Mouse (Mus musculus): Measurements from ENCODE around the gene Gpr68. TPM values are rescaled to one million over a fixed set of nuclear protein-coding genes. Genes with fewer than 3 reads are reported as not detected.

Gpr68 gene
- total RNA-seq, 2 experiments from 2014 or later = 0.10 to 0.15 TPM

GRCm38 (mm10) chr12:100841211-100841792 is 66.7 kb downstream of the Gpr68 start:
- intact Hi-C loops (cut with DNase I) = loop anchor here (2.0 to 5.0 kb wide), 5 partner anchors 49 to 263 kb away; partner anchors contain the start of gene Dglucy
- DNase-seq = peak; percentile 74 to 81

GRCm38 (mm10) chr12:100839926-100840325 is 68.1 kb downstream of the Gpr68 start:
- DNase-seq = peak; percentile 46 to 55
- intact Hi-C loops (cut with DNase I) = loop anchor here (2.0 to 5.0 kb wide), 5 partner anchors 48 to 261 kb away; partner anchors contain the start of gene Dglucy

- intact Hi-C loops (cut with DNase I) = no loop called here
- peak in 1 of 2 experiments; percentile 19 for DNase-seq
Observed at GRCm38 (mm10) chr12:100839079-100839600, 68.9 kb downstream of the Gpr68 start.

GRCm38 (mm10) chr12:100837208-100837607 is 70.8 kb downstream of the Gpr68 start:
- intact Hi-C loops (cut with DNase I) = no loop called here
- DNase-seq = no peak

GRCm38 (mm10) chr12:100831629-100832325 is 76.2 kb downstream of the Gpr68 start:
- intact Hi-C loops (cut with DNase I) = no loop called here
- no peak for DNase-seq

GRCm38 (mm10) chr12:100831021-100831420 is 77.0 kb downstream of the Gpr68 start:
- intact Hi-C loops (cut with DNase I) = no loop called here
- DNase-seq = no peak

Other genes starting within 250 kb of the Gpr68 start
- gene Rps6ka5, start 181.2 kb downstream of the Gpr68 start, total RNA-seq (2021) = 1 to 10 TPM; 8.0 to 8.4 TPM
- gene Dglucy, start 129.1 kb downstream of the Gpr68 start, total RNA-seq (2021) = 10 to 100 TPM; 10.8 to 11.8 TPM
- gene Ccdc88c, start 120.9 kb upstream of the Gpr68 start, total RNA-seq (2021) = 10 to 100 TPM; 32.3 to 33.9 TPM
- 10 to 100 TPM; 13.7 to 18.6 TPM for gene Ppp4r3a, start 175.5 kb upstream of the Gpr68 start, total RNA-seq (2021)

Measured in gastrocnemius, postnatal 36 days (tissue).